Mouse (Mus musculus): ENCODE results near the gene Asgr1.

- no peak for TF ChIP-seq NRF1 (IDR thresholded peaks at IDR 0.05; ENCODE audit: insufficient read depth, low read depth, low read length, poor library complexity, severe bottlenecking)
- no peak for TF ChIP-seq CTCF (IDR thresholded peaks at IDR 0.05 in 2 of 3, conservative IDR thresholded peaks at IDR 0.05 in 1 of 3; ENCODE audit: control insufficient read depth in 1 of 3, insufficient read depth in 1 of 3, low read depth in 2 of 3, low read length in 3 of 3, poor library complexity in 1 of 3, severe bottlenecking in 1 of 3)
- TF ChIP-seq MYC (IDR thresholded peaks at IDR 0.05; ENCODE audit: low read depth, low read length): no peak
- no peak for TF ChIP-seq POLR2A (IDR thresholded peaks at IDR 0.05; ENCODE audit: control insufficient read depth in 1 of 2, insufficient read depth in 1 of 2, low read depth in 1 of 2, low read length in 2 of 2, poor library complexity in 1 of 2)
- no peak for TF ChIP-seq ELF1 (IDR thresholded peaks at IDR 0.05; ENCODE audit: low read depth, low read length)
- no peak for TF ChIP-seq RCOR1 (IDR thresholded peaks at IDR 0.05; ENCODE audit: low read depth, low read length)
- no peak for TF ChIP-seq EP300 (IDR thresholded peaks at IDR 0.05; ENCODE audit: low read depth in 1 of 2, low read length in 2 of 2)
- TF ChIP-seq TAL1 (IDR thresholded peaks at IDR 0.05; ENCODE audit: low read length): no peak
Observed at GRCm38 (mm10) chr11:70043665-70044064, 10.2 kb upstream of the Asgr1 start.
